Mouse (Mus musculus) limb, embryonic 15.5 days (tissue): ENCODE data around the gene Trim80. TPM values are rescaled to one million over a fixed set of nuclear protein-coding genes. Genes with fewer than 3 reads are reported as not detected.
A peak's percentile ranks its signal among the peaks of the same experiment; 100 is the strongest.

Experiments
- ATAC-seq: fragments of 200-750 bp; cut with Nextera tagmentation; 2 replicates; pipeline ENCODE4 v1.8.0; 2017; ENCODE audit warnings: low read depth, moderate TSS enrichment; ENCODE audit not compliant: insufficient number of reproducible peaks, low FRiP score, low TSS enrichment
- H3K27ac ChIP-seq: fragments of 300-500 bp; sonication (generic); 2 replicates; pipeline ENCODE4 v1.5.1; 2015; ENCODE audit warnings: moderate library complexity, mild to moderate bottlenecking, inconsistent platforms
- H3K27me3 ChIP-seq: fragments of 300-500 bp; sonication (generic); 2 replicates; pipeline ENCODE4 v1.6.1; 2015; ENCODE audit warnings: inconsistent platforms
- H3K36me3 ChIP-seq: fragments of 300-500 bp; sonication (generic); 2 replicates; pipeline ENCODE4 v1.6.1; 2015; ENCODE audit warnings: inconsistent platforms
- H3K4me1 ChIP-seq: fragments of 300-500 bp; sonication (generic); 2 replicates; pipeline ENCODE4 v1.6.1; 2015; ENCODE audit warnings: inconsistent platforms
- H3K4me2 ChIP-seq: fragments of 300-500 bp; sonication (generic); 2 replicates; pipeline ENCODE4 v1.6.1; 2015; ENCODE audit warnings: mild to moderate bottlenecking, inconsistent platforms
- H3K4me3 ChIP-seq: fragments of 300-500 bp; sonication (generic); 2 replicates; pipeline ENCODE4 v1.5.1; 2015; ENCODE audit warnings: mild to moderate bottlenecking, inconsistent platforms
- H3K9ac ChIP-seq: fragments of 300-500 bp; sonication (generic); 2 replicates; pipeline ENCODE4 v1.6.1; 2015; ENCODE audit warnings: inconsistent platforms
- H3K9me3 ChIP-seq: fragments of 300-500 bp; sonication (generic); 2 replicates; pipeline ENCODE4 v1.6.1; 2016; ENCODE audit warnings: inconsistent platforms
- WGBS: fragments of 180-500 bp; shearing (Covaris S2); methylation state at CpG from one replicate; pipeline ENCODE4 v1.1.7; 2015; 5-methylcytosine and 5-hydroxymethylcytosine counted together
- polyA plus RNA-seq: library from polyadenylated mRNA; unstranded; fragments of >200 nt; fragmentation: Nextera tagmentation; extraction: Ambion mirVana; gene quantifications from 2 replicates; pipeline ENCODE4 v1.2.1, GENCODE M21; 2015

The Trim80 gene
- polyA plus RNA-seq, 1 experiment from 2014 or later: not detected

- Histone ChIP-seq H3K27me3 (0 out of 2 replicates have a peak, but pooled peaks cover 4% of the 10 kb centered on the region), H3K36me3 (peaks cover 43% of the 10 kb centered on the region), H3K9ac (no peak overlapping the region), H3K27ac (no peak overlapping the region), H3K4me2 (no peak overlapping the region), H3K4me3 (no peak overlapping the region), H3K9me3 (no peaks in the 10 kb centered on the region), H3K4me1 (peaks cover 12% of the 10 kb centered on the region)
- no peak for ATAC-seq
- 75% methylated on average over 6 of the region's 6 CpGs for WGBS
These were observed 7.0 kb upstream of the Trim80 start for GRCm38 (mm10) chr11:115433342-115433741.

GRCm38 (mm10) chr11:115435596-115436337, 4.6 kb upstream of the Trim80 start:
- peaks cover 12% of the 10 kb centered on the region for H3K4me1 ChIP-seq
- H3K4me3 ChIP-seq: peak overlapping the region; percentile 28
- no peak for ATAC-seq
- peak overlapping the region; percentile 33 for H3K9ac ChIP-seq
- no peaks in the 10 kb centered on the region for H3K9me3 ChIP-seq
- 0 out of 2 replicates have a peak, but pooled peaks cover 4% of the 10 kb centered on the region for H3K27me3 ChIP-seq
- peaks cover 21% of the 10 kb centered on the region for H3K36me3 ChIP-seq
- H3K27ac ChIP-seq: no peak overlapping the region
- peak overlapping the region; percentile 49 for H3K4me2 ChIP-seq
- WGBS: 6% methylated on average over 31 of the region's 31 CpGs

GRCm38 (mm10) chr11:115437571-115438122, 2.7 kb upstream of the Trim80 start:
- WGBS: 57% methylated on average over 5 of the region's 5 CpGs

GRCm38 (mm10) chr11:115439326-115439725, 1.0 kb upstream of the Trim80 start:
- Histone ChIP-seq H3K4me1 (peaks cover 14% of the 10 kb centered on the region), H3K4me3 (no peak overlapping the region), H3K36me3 (no peaks in the 10 kb centered on the region), H3K27ac (no peak overlapping the region), H3K27me3 (peaks cover 4% of the 10 kb centered on the region; the same call in 1 of the 2 replicates), H3K9me3 (no peaks in the 10 kb centered on the region), H3K9ac (no peak overlapping the region), H3K4me2 (no peak overlapping the region)
- ATAC-seq: no peak
- WGBS: 86% methylated on average over 3 of the region's 3 CpGs

More at GRCm38 (mm10) chr11:115437571-115438122, 2.7 kb upstream of the Trim80 start:
- H3K4me1 ChIP-seq: peaks cover 14% of the 10 kb centered on the region
- H3K27me3 ChIP-seq: peaks cover 4% of the 10 kb centered on the region; the same call in 1 of the 2 replicates
- no peak for ATAC-seq
- H3K36me3 ChIP-seq: 0 out of 2 replicates have a peak, but pooled peaks cover 2% of the 10 kb centered on the region
- no peak overlapping the region for H3K4me2 ChIP-seq
- H3K9me3 ChIP-seq: no peaks in the 10 kb centered on the region
- no peak overlapping the region for H3K9ac ChIP-seq
- no peak overlapping the region for H3K4me3 ChIP-seq
- no peak overlapping the region for H3K27ac ChIP-seq

DNA sequence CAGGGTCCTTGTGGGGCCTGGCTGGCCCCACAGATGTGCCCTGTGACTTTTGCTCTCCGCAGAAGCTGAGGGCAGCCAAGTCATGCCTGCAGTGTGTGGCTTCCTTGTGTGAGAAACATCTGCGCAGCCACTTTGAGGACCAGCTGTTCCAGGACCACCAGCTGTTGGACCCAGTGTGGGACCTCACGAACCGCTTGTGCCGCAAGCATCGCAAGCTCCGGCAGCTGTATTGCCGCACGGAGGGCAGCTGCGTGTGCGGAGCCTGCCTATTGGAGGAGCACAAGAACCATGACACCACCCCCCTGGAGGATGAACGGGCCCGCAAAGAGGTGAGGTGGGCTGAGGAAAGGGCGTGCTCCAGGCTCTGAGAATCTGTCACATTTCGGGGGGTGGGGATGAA, 1.1 kb downstream of the Trim80 start:
- peaks cover 2% of the 10 kb centered on the region; the same call in 1 of the 2 replicates for H3K4me1 ChIP-seq
- no peak overlapping the region for H3K4me2 ChIP-seq
- no peak overlapping the region for H3K27ac ChIP-seq
- H3K27me3 ChIP-seq: no peaks in the 10 kb centered on the region; the same call in 1 of the 2 replicates
- H3K9ac ChIP-seq: no peak overlapping the region
- WGBS: 36% methylated on average over 15 of the region's 15 CpGs
- ATAC-seq: no peak
- H3K36me3 ChIP-seq: no peaks in the 10 kb centered on the region
- no peaks in the 10 kb centered on the region for H3K9me3 ChIP-seq
- H3K4me3 ChIP-seq: no peak overlapping the region

DNA sequence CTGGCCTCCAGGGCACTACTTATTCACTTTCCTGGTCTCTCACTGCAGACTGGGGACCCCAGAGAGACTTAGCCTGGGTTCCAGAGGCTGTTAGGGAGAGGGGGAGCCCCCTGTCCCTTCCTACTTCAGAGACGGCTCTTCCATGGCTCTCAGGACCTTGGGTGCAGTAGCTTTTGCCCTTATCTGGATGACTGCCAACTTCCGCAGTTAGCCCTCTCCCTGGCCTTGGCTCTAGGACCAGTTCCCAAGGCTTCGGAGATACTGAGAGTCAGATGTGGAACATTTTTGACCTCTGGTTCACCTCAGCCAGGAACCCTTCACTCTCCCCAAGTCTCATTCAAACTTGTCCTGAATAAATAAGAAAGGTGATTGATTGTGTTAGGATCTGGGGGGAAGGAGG, 6.6 kb downstream of the Trim80 start:
- Histone ChIP-seq H3K4me3 (no peak overlapping the region), H3K27ac (no peak overlapping the region), H3K9ac (no peak overlapping the region), H3K9me3 (no peaks in the 10 kb centered on the region), H3K27me3 (no peaks in the 10 kb centered on the region), H3K4me2 (no peak overlapping the region), H3K4me1 (no peaks in the 10 kb centered on the region), H3K36me3 (no peaks in the 10 kb centered on the region)
- ATAC-seq: no peak
- 48% methylated on average over 3 of the region's 3 CpGs for WGBS

- WGBS: 83% methylated on average over 11 of the region's 11 CpGs
- H3K27me3 ChIP-seq: no peaks in the 10 kb centered on the region
- no peak for ATAC-seq
These were observed 7.1 kb downstream of the Trim80 start for GRCm38 (mm10) chr11:115447321-115447885.

DNA sequence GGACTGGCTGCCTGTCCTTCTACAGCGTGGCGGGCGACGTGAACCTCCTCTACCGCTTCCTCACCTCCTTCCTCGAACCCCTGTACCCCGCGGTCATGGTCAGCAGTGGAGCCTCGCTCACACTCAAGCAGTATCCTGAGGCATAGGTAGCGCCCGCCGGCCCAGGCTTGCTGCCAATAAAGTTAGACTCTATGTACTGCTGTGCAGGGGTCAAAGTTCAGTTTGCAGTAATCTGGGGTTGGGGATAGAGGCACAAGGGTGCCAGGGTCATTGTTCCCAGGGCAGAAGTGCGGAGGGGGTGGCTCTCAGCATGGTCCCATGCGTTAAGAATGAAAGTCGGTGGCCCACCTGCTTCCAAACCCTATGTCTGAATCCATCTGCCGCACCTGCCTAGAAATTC, 7.7 kb downstream of the Trim80 start:
- Histone ChIP-seq H3K27ac (no peak overlapping the region), H3K27me3 (no peaks in the 10 kb centered on the region), H3K9me3 (no peaks in the 10 kb centered on the region), H3K4me3 (no peak overlapping the region), H3K4me1 (no peaks in the 10 kb centered on the region), H3K4me2 (no peak overlapping the region), H3K9ac (no peak overlapping the region), H3K36me3 (no peaks in the 10 kb centered on the region)
- no peak for ATAC-seq
- 85% methylated on average over 16 of the region's 16 CpGs for WGBS

More at GRCm38 (mm10) chr11:115447321-115447885, 7.1 kb downstream of the Trim80 start:
- Histone ChIP-seq H3K4me2 (no peak overlapping the region), H3K9me3 (no peaks in the 10 kb centered on the region), H3K9ac (no peak overlapping the region), H3K27ac (no peak overlapping the region), H3K36me3 (no peaks in the 10 kb centered on the region), H3K4me3 (no peak overlapping the region), H3K4me1 (no peaks in the 10 kb centered on the region)

- Histone ChIP-seq H3K36me3 (no peaks in the 10 kb centered on the region), H3K9ac (no peak overlapping the region), H3K9me3 (no peaks in the 10 kb centered on the region), H3K27ac (no peak overlapping the region), H3K4me2 (no peak overlapping the region), H3K4me1 (no peaks in the 10 kb centered on the region), H3K4me3 (no peak overlapping the region), H3K27me3 (no peaks in the 10 kb centered on the region)
- 30% methylated on average over 7 of the region's 7 CpGs for WGBS
- no peak for ATAC-seq
These were observed 8.7 kb downstream of the Trim80 start for GRCm38 (mm10) chr11:115448998-115449397.

DNA sequence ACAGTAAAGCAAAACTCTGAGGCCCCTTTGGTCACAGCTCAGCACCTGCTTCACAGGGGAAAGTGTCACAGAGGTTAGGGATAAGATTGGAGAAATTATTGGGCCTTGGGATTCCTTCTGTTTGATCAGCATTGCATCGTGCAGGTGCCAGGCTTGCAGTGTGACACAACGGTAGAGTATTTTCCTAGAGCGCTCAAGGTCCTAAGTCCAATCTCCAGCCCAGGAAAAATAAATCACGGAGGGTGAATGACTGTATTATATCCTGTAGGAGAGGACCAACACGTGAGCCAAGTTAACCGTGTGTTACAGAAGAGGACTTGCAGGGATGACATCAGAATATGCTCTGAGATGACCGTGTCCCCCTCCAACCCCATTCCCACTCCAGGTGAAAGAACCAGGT, 9.8 kb downstream of the Trim80 start:
- Histone ChIP-seq H3K9ac (no peak overlapping the region), H3K4me2 (no peak overlapping the region), H3K4me3 (no peak overlapping the region), H3K9me3 (no peaks in the 10 kb centered on the region), H3K27me3 (no peaks in the 10 kb centered on the region), H3K27ac (no peak overlapping the region), H3K4me1 (no peaks in the 10 kb centered on the region), H3K36me3 (no peaks in the 10 kb centered on the region)
- 77% methylated on average over 7 of the region's 7 CpGs for WGBS
- ATAC-seq: no peak

DNA sequence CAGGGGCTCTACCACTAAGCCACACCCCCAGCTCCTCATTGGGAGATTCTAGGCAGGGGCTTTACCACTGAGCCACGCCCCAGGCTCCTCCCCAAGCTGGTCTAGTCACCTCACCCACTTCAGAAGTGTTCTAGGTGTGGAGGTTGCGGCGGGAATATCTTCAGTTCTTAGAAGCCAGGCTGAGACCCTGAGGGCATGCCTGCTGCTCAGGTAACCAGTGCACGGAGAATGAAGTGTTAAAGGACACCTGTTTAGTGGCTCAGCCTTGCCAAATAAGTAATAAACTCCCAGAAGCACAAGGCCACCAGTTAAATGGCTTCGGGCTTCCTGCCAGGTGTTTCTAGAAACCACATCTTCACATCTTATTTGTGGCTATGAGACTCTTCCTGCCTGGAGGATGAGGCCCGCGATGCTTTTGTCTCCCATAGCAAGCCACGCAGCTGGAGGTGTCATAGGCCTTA, 11.5 kb downstream of the Trim80 start:
- Histone ChIP-seq H3K36me3 (no peaks in the 10 kb centered on the region), H3K4me3 (no peak overlapping the region), H3K4me1 (no peaks in the 10 kb centered on the region), H3K27ac (no peak overlapping the region), H3K4me2 (no peak overlapping the region), H3K9me3 (no peaks in the 10 kb centered on the region), H3K9ac (no peak overlapping the region), H3K27me3 (no peaks in the 10 kb centered on the region)
- ATAC-seq: no peak
- WGBS: 63% methylated on average over 8 of the region's 8 CpGs

GRCm38 (mm10) chr11:115452281-115452860, 12.0 kb downstream of the Trim80 start:
- WGBS: 75% methylated on average over 7 of the region's 7 CpGs
- Histone ChIP-seq H3K4me2 (no peak overlapping the region), H3K9me3 (no peaks in the 10 kb centered on the region), H3K27me3 (no peaks in the 10 kb centered on the region), H3K4me1 (peaks cover 2% of the 10 kb centered on the region; the same call in 1 of the 2 replicates), H3K9ac (no peak overlapping the region), H3K4me3 (no peak overlapping the region), H3K27ac (no peak overlapping the region), H3K36me3 (no peaks in the 10 kb centered on the region)
- ATAC-seq: no peak
